Mouse (Mus musculus): ENCODE results near the gene Vwa5b1. TPM values are rescaled to one million over a fixed set of nuclear protein-coding genes. Genes with fewer than 3 reads are reported as not detected.

The Vwa5b1 gene
- polyA plus RNA-seq, 1 experiment from 2014 or later = not detected

- H3K9ac ChIP-seq = no peak overlapping the region
- no peaks in the 10 kb centered on the region for H3K36me3 ChIP-seq
- H3K4me1 ChIP-seq = no peaks in the 10 kb centered on the region
- H3K9me3 ChIP-seq (replicated peaks) = no peaks in the 10 kb centered on the region
- no peaks in the 10 kb centered on the region; the same call in 1 of the 2 replicates for H3K27me3 ChIP-seq (replicated peaks)
- H3K27ac ChIP-seq = no peak overlapping the region
- ATAC-seq = no peak
- no peak overlapping the region for H3K4me3 ChIP-seq
- H3K4me2 ChIP-seq = no peak overlapping the region
- WGBS (ENCODE audit: insufficient replicate concordance) = 61% methylated on average over 3 of the region's 3 CpGs
These were observed 12.5 kb upstream of the Vwa5b1 start for GRCm38 (mm10) chr4:138648096-138648635.

DNA sequence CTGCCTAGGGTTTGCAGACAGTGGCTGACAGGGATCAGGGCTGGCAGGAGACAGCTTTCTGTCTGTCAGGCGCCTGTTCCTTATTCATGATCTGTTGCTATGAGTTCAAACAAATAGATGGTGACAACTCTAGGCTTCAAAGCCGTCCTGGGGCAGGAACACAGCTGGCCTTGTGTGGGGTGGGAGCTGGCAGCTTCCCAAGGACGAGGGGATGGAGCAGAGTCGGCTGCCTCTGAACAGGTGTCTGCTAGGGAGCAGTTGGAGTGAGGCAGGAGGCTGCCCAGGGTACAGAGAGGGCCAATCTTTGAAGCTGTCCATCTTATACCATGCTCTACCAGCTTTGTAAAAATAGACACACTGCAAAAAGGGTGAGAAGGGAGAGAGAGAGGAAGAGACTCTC lies 6.6 kb upstream of the Vwa5b1 start:
- no peaks in the 10 kb centered on the region for H3K9me3 ChIP-seq (replicated peaks)
- H3K27me3 ChIP-seq (replicated peaks) = no peaks in the 10 kb centered on the region
- no peaks in the 10 kb centered on the region for H3K4me1 ChIP-seq
- no peak overlapping the region for H3K4me2 ChIP-seq
- no peaks in the 10 kb centered on the region for H3K36me3 ChIP-seq
- no peak overlapping the region for H3K9ac ChIP-seq
- H3K27ac ChIP-seq = no peak overlapping the region
- no peak overlapping the region for H3K4me3 ChIP-seq
- ATAC-seq = no peak
- 23% methylated on average over 4 of the region's 4 CpGs for WGBS (ENCODE audit: insufficient replicate concordance)

DNA sequence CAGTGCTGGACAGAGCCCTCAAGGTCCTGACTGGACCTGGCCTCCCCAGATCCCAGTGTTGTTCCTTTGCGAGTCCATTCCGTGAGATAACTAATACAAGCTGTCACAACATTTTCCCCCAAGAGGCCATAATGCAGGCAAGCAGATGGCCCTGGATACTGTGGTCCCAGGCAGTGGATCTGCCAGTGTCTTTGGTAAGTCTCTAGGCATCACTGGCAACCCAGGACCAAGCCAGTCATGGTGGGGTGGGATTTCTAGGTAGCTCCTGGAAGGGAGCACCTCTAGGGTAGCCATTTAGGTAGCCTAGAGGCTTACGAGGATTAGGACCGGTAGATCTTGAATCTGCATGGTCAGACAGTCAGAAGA lies 445 bp upstream of the Vwa5b1 start:
- Histone ChIP-seq H3K4me1 (no peaks in the 10 kb centered on the region), H3K9me3 (replicated peaks) (no peaks in the 10 kb centered on the region)

DNA sequence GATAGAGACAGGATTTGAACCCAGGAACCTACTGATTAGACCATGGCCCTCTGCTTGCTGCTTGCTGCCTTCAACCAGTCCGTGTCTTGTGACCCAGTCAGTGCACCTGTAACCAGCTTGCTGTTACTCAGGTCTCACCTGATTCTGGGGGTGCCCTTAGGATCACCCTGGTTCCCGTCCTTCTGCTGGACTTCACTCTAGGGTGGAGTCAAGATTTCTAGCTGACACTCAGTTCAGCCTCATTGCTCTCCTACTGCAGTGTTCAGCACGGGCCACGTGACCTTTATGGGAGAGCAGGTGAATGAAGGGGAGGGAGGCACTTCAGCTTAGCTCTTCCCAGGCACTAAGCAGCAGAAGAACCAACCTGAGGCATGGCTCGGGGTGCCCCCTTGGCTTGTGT lies 7.4 kb downstream of the Vwa5b1 start:
- no peaks in the 10 kb centered on the region for H3K36me3 ChIP-seq
- H3K4me2 ChIP-seq = no peak overlapping the region
- no peaks in the 10 kb centered on the region for H3K27me3 ChIP-seq (replicated peaks)
- 49% methylated on average over 5 of the region's 5 CpGs for WGBS (ENCODE audit: insufficient replicate concordance)
- no peak overlapping the region for H3K27ac ChIP-seq
- H3K9me3 ChIP-seq (replicated peaks) = no peaks in the 10 kb centered on the region
- H3K4me1 ChIP-seq = no peaks in the 10 kb centered on the region
- H3K4me3 ChIP-seq = no peak overlapping the region
- no peak for ATAC-seq
- H3K9ac ChIP-seq = no peak overlapping the region

More for the DNA sequence above, 445 bp upstream of the Vwa5b1 start:
- no peaks in the 10 kb centered on the region; the same call in 1 of the 2 replicates for H3K27me3 ChIP-seq (replicated peaks)
- H3K9ac ChIP-seq = no peak overlapping the region
- no peak for ATAC-seq
- no peaks in the 10 kb centered on the region for H3K36me3 ChIP-seq
- no peak overlapping the region for H3K4me3 ChIP-seq
- H3K27ac ChIP-seq = no peak overlapping the region
- H3K4me2 ChIP-seq = no peak overlapping the region
- WGBS (ENCODE audit: insufficient replicate concordance) = 34% methylated on average over 4 of the region's 4 CpGs

- Histone ChIP-seq H3K4me1 (no peaks in the 10 kb centered on the region), H3K36me3 (no peaks in the 10 kb centered on the region), H3K27ac (no peak overlapping the region), H3K9me3 (replicated peaks) (no peaks in the 10 kb centered on the region), H3K9ac (no peak overlapping the region), H3K4me2 (no peak overlapping the region), H3K27me3 (replicated peaks) (no peaks in the 10 kb centered on the region; the same call in 1 of the 2 replicates), H3K4me3 (no peak overlapping the region)
- no peak for ATAC-seq
- WGBS (ENCODE audit: insufficient replicate concordance) = 6% methylated on average over 7 of the region's 8 CpGs
These were observed 21.2 kb downstream of the Vwa5b1 start for GRCm38 (mm10) chr4:138614454-138614853.

DNA sequence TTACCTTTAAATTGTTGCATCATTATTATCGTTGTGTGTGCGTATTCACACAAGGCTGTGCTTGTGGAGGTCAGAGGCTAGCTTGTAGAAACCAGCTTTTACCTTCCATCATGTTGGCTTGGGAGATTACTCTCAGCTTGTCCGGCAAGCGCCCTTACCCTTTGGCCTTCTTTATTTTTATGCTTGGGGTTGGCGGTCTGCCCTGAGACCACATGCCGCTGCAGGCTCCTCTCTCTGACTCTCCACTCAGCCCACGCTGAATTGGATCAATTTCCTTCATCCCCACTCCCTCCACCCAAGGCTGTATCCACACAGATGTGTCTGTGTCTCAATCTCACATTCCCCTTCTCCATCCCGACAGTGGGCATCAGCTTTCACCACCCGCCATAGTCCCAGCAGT lies 33.8 kb downstream of the Vwa5b1 start:
- 61% methylated on average over 9 of the region's 9 CpGs for WGBS (ENCODE audit: insufficient replicate concordance)
- no peaks in the 10 kb centered on the region for H3K9me3 ChIP-seq (replicated peaks)
- ATAC-seq = no peak
- H3K36me3 ChIP-seq = no peaks in the 10 kb centered on the region
- no peak overlapping the region for H3K4me3 ChIP-seq
- no peak overlapping the region for H3K4me2 ChIP-seq
- H3K27me3 ChIP-seq (replicated peaks) = peaks cover 5% of the 10 kb centered on the region; the same call in 1 of the 2 replicates
- no peak overlapping the region for H3K27ac ChIP-seq
- H3K9ac ChIP-seq = no peak overlapping the region
- H3K4me1 ChIP-seq = no peaks in the 10 kb centered on the region

DNA sequence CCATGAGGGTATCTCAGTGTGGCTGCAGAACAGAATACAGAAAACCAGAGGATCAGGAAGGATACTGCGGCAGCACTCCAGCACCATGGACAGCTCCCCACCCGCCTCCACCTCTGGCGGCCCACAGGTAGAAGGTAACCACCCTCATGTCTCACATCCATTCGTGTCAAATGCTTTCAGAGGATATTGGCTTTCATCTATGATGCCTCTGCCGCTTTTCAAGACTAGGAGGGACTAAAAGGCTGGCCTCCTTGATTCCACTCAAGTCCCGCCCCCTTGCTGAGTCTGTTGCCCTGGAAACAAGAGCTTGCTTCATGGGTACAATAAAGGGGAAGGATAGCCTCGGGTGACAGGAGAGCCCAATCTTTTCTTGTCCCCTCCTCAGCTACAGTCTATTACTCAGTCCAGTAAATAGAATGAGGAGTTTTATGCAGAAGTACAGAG lies 37.8 kb downstream of the Vwa5b1 start:
- H3K27me3 ChIP-seq (replicated peaks) = no peaks in the 10 kb centered on the region
- 13% methylated on average over 7 of the region's 7 CpGs for WGBS (ENCODE audit: insufficient replicate concordance)
- H3K9ac ChIP-seq = no peak overlapping the region

GRCm38 (mm10) chr4:138596391-138597130 lies 39.1 kb downstream of the Vwa5b1 start:
- no peak overlapping the region for H3K9ac ChIP-seq
- H3K9me3 ChIP-seq (replicated peaks) = no peaks in the 10 kb centered on the region
- no peak overlapping the region for H3K27ac ChIP-seq
- no peaks in the 10 kb centered on the region for H3K4me1 ChIP-seq
- no peak overlapping the region for H3K4me2 ChIP-seq
- no peak for ATAC-seq
- WGBS (ENCODE audit: insufficient replicate concordance) = 70% methylated on average over 12 of the region's 12 CpGs
- H3K27me3 ChIP-seq (replicated peaks) = no peaks in the 10 kb centered on the region
- no peak overlapping the region for H3K4me3 ChIP-seq
- H3K36me3 ChIP-seq = no peaks in the 10 kb centered on the region

More for the DNA sequence above, 37.8 kb downstream of the Vwa5b1 start:
- no peak for ATAC-seq
- Histone ChIP-seq H3K36me3 (no peaks in the 10 kb centered on the region), H3K4me3 (no peak overlapping the region), H3K27ac (no peak overlapping the region), H3K9me3 (replicated peaks) (no peaks in the 10 kb centered on the region), H3K4me1 (no peaks in the 10 kb centered on the region), H3K4me2 (no peak overlapping the region)

- no peaks in the 10 kb centered on the region for H3K4me1 ChIP-seq
- H3K4me2 ChIP-seq = no peak overlapping the region
- H3K27ac ChIP-seq = no peak overlapping the region
- no peaks in the 10 kb centered on the region for H3K36me3 ChIP-seq
- no peak overlapping the region for H3K4me3 ChIP-seq
- H3K27me3 ChIP-seq (replicated peaks) = no peaks in the 10 kb centered on the region
- H3K9ac ChIP-seq = no peak overlapping the region
- ATAC-seq = no peak
- H3K9me3 ChIP-seq (replicated peaks) = no peaks in the 10 kb centered on the region
These were observed 50.7 kb downstream of the Vwa5b1 start for GRCm38 (mm10) chr4:138584946-138585345.

- no peak for ATAC-seq
- Histone ChIP-seq H3K9ac (no peak overlapping the region), H3K4me2 (no peak overlapping the region), H3K4me1 (no peaks in the 10 kb centered on the region), H3K9me3 (replicated peaks) (no peaks in the 10 kb centered on the region), H3K27ac (no peak overlapping the region), H3K36me3 (no peaks in the 10 kb centered on the region), H3K4me3 (no peak overlapping the region), H3K27me3 (replicated peaks) (no peaks in the 10 kb centered on the region)
- 64% methylated on average over 4 of the region's 4 CpGs for WGBS (ENCODE audit: insufficient replicate concordance)
These were observed 53.2 kb downstream of the Vwa5b1 start for GRCm38 (mm10) chr4:138582446-138582845.

GRCm38 (mm10) chr4:138578406-138578805 lies 57.3 kb downstream of the Vwa5b1 start:
- no peak overlapping the region for H3K4me2 ChIP-seq
- H3K9ac ChIP-seq = no peak overlapping the region
- no peaks in the 10 kb centered on the region for H3K27me3 ChIP-seq (replicated peaks)
- H3K9me3 ChIP-seq (replicated peaks) = no peaks in the 10 kb centered on the region
- H3K27ac ChIP-seq = no peak overlapping the region
- no peaks in the 10 kb centered on the region for H3K4me1 ChIP-seq
- no peak for ATAC-seq
- whole genome bisulfite sequencing (ENCODE audit: insufficient replicate concordance) = 60% methylated on average over 19 of the region's 19 CpGs
- H3K4me3 ChIP-seq = no peak overlapping the region
- H3K36me3 ChIP-seq = no peaks in the 10 kb centered on the region

DNA sequence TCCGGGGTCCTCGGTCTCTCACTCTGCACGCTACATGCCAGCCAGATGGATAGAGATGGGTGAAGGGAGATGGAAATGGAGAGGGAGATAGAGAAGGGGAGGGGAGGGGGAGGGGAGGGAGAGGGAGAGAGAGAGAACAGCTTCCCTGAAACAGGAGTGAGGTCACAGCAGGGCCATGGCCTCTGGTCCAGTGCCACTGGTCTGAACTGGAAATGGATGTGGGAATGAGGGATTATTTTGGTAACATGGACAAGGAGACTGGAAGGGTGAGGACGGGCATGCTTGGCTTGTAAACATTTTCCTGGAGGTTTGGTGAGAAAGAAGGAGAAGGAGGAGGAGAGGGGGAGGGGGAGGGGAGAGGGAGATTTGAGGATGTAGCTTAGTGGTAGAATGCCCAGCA lies 59.0 kb downstream of the Vwa5b1 start:
- no peak for ATAC-seq
- H3K27me3 ChIP-seq (replicated peaks) = no peaks in the 10 kb centered on the region
- no peak overlapping the region for H3K4me2 ChIP-seq
- 75% methylated on average over 3 of the region's 4 CpGs for WGBS (ENCODE audit: insufficient replicate concordance)
- no peaks in the 10 kb centered on the region for H3K4me1 ChIP-seq
- no peaks in the 10 kb centered on the region for H3K9me3 ChIP-seq (replicated peaks)
- H3K36me3 ChIP-seq = no peaks in the 10 kb centered on the region
- H3K27ac ChIP-seq = no peak overlapping the region
- no peak overlapping the region for H3K9ac ChIP-seq
- no peak overlapping the region for H3K4me3 ChIP-seq
